Mouse (Mus musculus) MEL (cell line): Measurements from ENCODE around the gene Fgfr2.

Experiments
- CTCF ChIP-seq, 3 experiments: IDR thresholded peaks in 2 of 3; conservative IDR thresholded peaks in 1 of 3; 2 replicates each; pipeline ENCODE4 v1.5.1; 2011 to 2012; ENCODE audit warnings: low read length in 3 of 3, low read depth in 2 of 3, mild to moderate bottlenecking in 2 of 3, improper control_type of control experiment in 1 of 3, inconsistent platforms in 1 of 3, mixed read lengths in 1 of 3, moderate library complexity in 1 of 3; ENCODE audit not compliant: control insufficient read depth in 1 of 3, insufficient read depth in 1 of 3, poor library complexity in 1 of 3, severe bottlenecking in 1 of 3
- ETS1 ChIP-seq: IDR thresholded peaks from 2 replicates; pipeline ENCODE4 v1.6.1; 2012; ENCODE audit warnings: low read depth, mild to moderate bottlenecking, inconsistent platforms, low read length, improper control_type of control experiment, moderate library complexity
- GATA1 ChIP-seq: IDR thresholded peaks from 2 replicates; pipeline ENCODE4 v1.6.1; 2011; ENCODE audit warnings: low read depth, low read length, improper control_type of control experiment
- JUND ChIP-seq: IDR thresholded peaks from 2 replicates; pipeline ENCODE4 v1.6.1; 2011; ENCODE audit warnings: low read depth, mild to moderate bottlenecking, improper control_type of control experiment, low read length
- MYC ChIP-seq: IDR thresholded peaks from 2 replicates; pipeline ENCODE4 v1.6.1; 2011; ENCODE audit warnings: low read depth, mild to moderate bottlenecking, low read length, improper control_type of control experiment, moderate library complexity
- POLR2A ChIP-seq, 2 experiments: IDR thresholded peaks; 2 replicates each; pipeline ENCODE4 v1.6.1; 2011 to 2012; ENCODE audit warnings: low read length in 2 of 2, mild to moderate bottlenecking in 2 of 2, control low read depth in 1 of 2, improper control_type of control experiment in 1 of 2, low read depth in 1 of 2, moderate library complexity in 1 of 2; ENCODE audit not compliant: control insufficient read depth in 1 of 2, insufficient read depth in 1 of 2, poor library complexity in 1 of 2
- RCOR1 ChIP-seq: IDR thresholded peaks from 2 replicates; pipeline ENCODE4 v1.6.1; 2012; ENCODE audit warnings: low read depth, mild to moderate bottlenecking, inconsistent platforms, low read length, improper control_type of control experiment
- TBP ChIP-seq: IDR thresholded peaks from 2 replicates; pipeline ENCODE4 v1.8.0; 2011; ENCODE audit warnings: low read depth, low read length, improper control_type of control experiment
- USF1 ChIP-seq: IDR thresholded peaks from 2 replicates; pipeline ENCODE4 v1.6.1; 2014; ENCODE audit warnings: low read depth, mild to moderate bottlenecking, inconsistent platforms, low read length, improper control_type of control experiment, moderate library complexity
- ZMIZ1 ChIP-seq: IDR thresholded peaks from 2 replicates; pipeline ENCODE4 v1.6.1; 2012; ENCODE audit warnings: low read depth, mild to moderate bottlenecking, inconsistent platforms, low read length, improper control_type of control experiment, moderate library complexity

GRCm38 (mm10) chr7:132443134-132443533 lies 680.0 kb downstream of the Fgfr2 start:
- TF ChIP-seq RCOR1 (no peak), MYC (no peak), TBP (no peak), ZMIZ1 (no peak), CTCF (IDR thresholded peaks at IDR 0.05 in 2 of 3, conservative IDR thresholded peaks at IDR 0.05 in 1 of 3; ENCODE audit: control insufficient read depth in 1 of 3, insufficient read depth in 1 of 3, low read depth in 2 of 3, low read length in 3 of 3, poor library complexity in 1 of 3, severe bottlenecking in 1 of 3) (no peak), POLR2A (IDR thresholded peaks at IDR 0.05; ENCODE audit: control insufficient read depth in 1 of 2, insufficient read depth in 1 of 2, low read depth in 1 of 2, low read length in 2 of 2, poor library complexity in 1 of 2) (no peak), USF1 (no peak), ETS1 (no peak), GATA1 (no peak), JUND (no peak)
